Mouse (Mus musculus) layer of hippocampus, adult 9-10 months (tissue): ENCODE results near the gene Otx1.

Experiments
- DNase-seq: peaks from one replicate; pipeline ENCODE4 v3.0.0; 2022; ENCODE audit warnings: low spot score

The Otx1 gene

DNA sequence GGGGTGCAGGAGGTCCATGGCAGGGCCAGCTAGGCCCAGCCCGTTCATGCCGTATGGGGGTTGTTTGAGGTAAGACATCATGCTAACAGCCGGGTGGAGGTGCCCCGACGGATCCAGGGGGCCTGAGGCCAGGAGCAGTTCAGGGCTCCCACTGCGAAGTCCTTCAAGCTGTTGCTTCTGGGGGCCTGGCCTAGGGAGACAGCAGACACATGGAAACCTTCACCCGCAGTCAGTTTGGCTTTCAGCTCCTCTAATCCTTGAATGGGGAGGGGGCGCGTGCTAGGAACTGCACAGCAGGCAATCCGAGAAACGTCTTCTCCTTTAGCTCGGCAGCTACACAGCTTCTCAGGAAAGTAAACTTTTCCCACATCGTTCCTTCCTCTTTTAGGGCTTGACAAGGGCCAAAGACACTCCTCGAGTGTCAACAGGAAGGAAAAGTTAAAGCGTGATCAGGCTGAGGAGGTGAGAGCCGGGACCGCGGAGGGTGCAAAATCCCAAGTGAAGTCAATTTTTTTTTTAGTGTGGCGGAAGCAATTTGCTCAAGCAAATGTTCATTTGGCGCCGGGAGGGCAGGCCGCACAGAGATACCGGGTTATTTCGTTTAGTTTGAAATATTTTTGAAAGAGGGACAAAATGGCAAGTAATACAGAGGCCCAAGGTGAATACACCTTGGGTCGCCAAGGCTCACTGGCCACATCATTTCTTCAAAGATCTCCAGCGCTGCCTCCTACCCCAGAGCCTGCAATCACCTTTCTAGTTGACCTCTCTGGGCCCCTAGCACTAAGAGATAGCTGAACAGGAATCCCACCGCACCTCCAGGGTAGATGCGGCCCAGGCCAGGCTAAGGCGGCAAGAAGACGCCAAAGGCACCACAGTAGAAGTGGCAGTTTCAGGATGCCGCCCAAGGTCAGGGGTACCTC, 3.0 kb downstream of the Otx1 start:
- DNase-seq: no peak

DNA sequence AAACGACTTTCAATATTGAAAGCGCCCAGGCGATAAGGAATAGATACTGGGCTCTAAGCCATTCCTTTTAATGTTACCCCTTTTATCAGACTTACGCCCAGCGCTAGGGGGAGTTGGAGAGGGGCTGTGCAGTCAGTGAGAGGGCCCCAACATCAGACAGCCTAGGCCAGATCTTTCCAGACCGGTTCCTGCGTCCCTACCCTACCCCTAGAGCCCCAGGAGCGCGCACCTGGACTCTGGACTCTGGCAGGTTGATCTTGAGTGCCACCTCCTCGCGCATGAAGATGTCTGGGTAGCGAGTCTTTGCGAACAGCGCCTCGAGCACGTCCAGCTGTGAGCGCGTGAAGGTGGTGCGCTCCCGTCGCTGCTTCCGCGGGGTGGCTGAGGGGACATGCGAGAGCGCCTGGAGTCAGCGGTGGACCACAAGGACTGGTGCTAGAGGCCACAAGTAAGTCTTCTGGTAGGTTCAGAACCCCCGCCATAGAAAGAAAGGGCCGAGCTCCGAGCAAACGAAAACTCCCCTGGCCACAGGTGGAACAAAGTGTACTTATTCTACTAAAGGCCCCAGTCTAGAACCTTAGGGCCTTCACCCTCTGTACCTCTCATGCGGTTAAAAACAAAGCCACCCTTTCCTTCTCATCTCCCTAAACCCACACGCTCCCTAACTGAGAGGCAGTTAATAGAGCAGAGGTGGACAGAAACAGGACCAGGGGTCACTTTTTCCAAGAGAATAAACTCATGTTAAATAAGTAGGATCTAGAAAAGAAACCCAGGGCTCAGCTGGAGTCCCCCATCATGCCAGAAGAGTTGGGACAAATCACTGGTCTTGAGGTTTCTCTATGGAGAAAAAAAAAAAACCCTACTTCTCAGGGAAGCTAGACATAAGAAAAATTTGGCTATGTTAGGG, 4.3 kb downstream of the Otx1 start:
- DNase-seq: no peak

DNA sequence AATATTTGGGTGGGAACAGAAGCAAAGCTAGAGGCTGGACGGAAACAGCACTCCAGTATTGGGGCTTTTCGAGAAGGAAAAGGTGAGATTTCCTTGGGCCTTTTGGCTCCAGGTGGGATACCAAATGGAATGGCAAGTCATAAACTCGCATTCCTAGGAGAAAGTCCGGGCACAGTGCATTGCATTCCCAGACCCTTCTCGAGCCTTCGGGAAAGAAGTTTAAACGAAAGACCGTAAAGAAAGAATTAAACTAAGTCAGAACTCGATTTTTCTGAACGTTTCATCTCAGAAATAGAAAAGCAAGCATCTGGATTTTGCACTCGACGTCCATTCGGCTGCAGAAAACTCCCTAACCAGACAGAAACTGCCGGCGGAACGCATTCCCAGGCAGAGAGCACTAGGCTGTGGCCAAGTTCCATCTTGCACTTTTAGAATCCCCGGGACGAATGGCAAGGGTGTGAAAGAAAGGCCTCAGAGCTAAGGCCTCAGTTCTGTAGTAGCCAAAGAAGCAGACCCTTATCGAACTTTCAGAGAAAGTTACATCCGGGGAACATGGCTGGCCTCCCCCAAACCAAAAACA, 5.0 kb downstream of the Otx1 start:
- DNase-seq: no peak

- DNase-seq: no peak
These were observed 5.8 kb downstream of the Otx1 start for GRCm38 (mm10) chr11:21996661-21997560.

- no peak for DNase-seq
These were observed 6.4 kb downstream of the Otx1 start for GRCm38 (mm10) chr11:21996325-21996647.

DNA sequence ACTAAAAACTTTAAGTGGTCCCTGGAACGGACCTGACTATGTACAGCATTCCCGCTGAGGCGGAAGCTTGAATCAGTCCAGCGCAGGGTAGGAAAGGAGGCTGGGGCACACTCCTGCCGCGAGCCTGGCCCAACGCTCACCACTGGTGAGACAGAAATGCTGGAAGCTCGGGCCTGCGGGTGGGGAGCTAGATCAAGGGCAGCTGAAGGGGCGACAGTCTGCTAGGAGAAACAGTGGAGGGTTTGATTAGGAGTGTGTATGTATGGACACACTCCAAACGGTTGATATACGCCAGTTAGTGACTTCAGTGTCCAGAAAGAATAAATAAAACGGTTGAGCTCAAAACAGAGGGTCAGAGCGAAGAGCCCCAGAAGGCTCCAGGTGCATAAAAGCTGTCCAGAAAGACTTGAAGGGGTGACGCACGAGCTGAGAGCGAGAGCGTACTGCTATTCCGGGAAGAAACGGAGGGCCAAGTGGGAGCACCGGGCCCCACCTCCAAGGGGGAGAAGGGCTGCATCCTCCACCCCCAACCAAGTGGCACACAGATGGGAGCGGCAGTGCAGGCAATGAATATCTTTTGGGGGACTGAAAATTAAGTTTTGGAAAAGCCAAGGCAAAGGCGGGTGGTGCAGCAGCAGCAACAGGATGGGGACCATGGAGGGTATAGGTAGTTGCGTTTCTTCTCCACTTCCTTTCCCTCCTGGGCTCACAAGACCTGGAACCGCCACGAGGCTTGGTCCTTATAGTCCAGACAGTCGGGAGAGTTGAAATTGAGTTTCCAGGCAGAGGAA, 7.0 kb downstream of the Otx1 start:
- no peak for DNase-seq

DNA sequence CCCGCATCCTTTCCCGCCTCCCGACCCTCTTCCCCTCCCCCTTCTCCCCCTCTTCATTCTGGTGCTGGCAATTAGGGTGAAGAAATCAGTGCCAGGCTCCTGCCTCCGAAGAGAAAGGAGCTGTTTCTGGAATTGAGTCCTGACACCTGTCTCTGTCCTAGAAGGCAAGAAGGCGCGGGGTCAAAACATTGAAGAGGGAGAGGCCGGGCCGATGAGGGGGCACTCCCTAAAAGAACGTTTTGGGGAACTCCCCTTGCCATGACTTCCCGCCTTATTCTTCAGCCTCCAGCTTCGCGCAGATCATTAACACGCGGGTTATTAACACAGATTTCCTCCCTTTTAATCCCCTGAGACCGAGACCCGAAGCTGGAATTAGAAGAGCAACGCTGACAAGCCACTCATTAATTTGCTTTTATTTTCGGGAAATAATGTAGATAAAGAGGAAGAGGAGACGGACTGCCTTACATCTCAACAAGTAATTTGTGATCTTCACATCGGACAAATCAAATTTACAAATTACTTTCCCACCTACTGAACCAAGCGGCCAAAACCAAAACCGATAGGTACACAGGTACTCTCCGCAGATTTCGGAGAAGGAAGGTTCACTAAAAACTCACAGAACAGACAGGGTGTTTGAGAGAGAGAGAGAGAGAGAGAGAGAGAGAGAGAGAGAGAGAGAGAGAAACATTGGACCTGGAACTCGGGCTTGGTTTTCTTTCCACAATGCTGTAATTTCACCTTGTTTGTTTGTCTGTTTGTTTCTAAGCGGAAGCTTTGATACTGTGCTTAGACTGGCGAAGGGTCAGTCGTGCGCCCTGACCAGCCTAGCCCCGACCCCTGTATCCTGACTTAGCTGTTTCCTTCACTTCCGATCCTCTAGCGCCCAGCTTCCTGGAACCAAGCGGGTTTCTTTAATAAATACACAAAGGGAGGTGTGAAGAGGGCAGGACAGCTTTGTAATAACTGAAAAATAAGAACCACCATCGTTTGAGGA, 8.0 kb downstream of the Otx1 start:
- DNase-seq: no peak

DNA sequence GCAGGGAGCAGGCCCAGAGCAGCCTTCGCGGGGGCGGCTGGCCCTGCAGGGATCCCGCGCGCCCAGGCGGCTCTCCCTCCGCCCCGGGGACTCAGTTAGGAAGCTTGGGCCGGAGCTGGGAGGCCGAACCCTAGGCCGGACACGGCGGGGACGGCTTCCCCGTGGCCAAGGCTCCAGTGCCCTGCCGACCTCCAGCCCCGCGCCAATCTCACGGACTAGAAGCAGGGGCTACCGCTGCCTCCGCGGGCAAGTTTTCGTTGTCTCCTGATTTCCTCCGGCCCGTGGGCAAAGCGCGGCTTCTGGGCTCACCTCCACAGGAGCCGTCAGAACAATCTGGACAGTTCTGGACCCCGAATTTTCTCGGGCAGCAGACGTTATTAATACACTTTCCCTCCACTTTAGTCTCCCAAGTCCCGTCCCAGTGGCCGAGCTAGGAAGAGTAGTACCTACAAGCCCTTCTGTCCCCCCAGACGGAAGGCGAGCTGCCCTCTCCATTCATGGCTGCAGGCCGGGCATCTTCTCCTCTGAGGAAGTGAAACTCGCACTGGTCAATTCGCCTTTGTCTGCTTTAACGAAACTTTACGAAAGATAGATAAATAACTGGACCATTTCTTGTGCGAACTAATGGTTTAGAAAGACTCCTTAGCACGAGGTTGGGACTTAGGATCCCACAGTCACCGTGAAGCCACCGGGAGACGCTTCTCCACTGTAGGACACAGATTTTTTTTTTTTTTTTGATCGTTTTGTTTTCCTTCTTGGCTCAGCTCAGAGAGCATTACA, 8.9 kb downstream of the Otx1 start:
- DNase-seq: no peak

- DNase-seq: no peak
These were observed 9.7 kb downstream of the Otx1 start for GRCm38 (mm10) chr11:21992761-21993596.

DNA sequence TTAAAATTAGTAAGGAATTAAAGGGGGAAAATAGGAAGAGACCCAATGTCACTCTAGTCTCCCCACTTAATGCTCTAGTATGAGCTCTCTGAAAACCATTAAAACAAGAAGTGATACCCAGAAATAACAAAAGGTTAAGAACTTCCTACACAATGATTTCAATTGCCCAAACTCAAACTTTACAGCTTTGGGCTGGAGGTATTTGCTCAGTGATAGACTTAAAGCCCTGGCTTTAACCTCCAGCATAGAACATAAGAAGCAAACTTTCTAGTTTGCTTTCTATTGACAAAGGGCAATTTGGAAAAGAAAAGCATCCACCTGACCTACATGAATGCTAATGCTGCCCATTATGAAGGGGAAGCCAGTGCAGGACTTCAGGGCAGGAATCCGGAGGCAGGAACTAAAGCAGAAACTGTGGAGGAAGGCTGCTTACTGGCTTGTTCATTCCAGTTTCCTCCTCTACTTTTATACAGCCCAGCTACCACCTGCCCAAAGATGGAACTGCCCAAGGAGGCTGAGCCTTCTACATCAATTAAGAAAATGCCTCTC, 14.2 kb downstream of the Otx1 start:
- no peak for DNase-seq

GRCm38 (mm10) chr11:21985118-21985517, 17.6 kb downstream of the Otx1 start:
- no peak for DNase-seq

GRCm38 (mm10) chr11:21974005-21974531, 28.6 kb downstream of the Otx1 start:
- no peak for DNase-seq

GRCm38 (mm10) chr11:21973597-21973996, 29.1 kb downstream of the Otx1 start:
- no peak for DNase-seq

DNA sequence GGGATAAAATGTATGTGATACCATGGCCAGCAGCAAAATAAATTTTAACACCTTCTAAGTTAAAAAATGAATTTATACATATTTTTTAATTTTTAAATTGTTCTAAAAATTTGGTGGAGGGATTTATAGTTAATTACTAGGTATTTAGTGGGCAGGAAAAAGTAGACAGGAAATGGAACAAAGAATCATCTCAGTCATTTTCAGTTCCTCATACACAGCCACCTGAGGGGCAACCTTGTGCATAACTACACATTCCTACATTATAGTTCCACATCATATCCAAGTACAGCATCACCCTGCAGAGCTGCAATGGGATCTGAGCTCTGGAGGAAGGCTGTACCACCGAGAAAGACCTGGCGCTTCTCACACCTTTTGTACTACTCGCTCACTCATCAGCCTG, 33.8 kb downstream of the Otx1 start:
- DNase-seq: no peak

DNA sequence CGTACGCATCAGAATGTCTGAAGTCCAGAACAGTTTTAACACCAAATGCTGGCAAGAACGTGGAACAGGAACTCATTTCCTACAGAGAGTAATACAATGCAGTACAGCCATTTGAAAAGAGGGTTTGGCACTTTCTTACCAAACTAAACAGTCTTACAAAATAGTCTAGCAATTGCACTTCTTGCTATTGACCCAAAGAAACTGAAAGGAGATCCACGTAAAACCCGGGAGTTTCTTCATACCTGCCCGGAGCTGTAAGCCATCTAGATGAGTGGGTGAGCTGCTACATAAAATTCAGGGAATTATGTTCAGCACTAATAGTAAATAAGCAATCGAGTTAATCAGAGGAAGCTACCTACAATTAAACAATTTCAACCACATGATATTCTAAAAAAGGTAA, 47.5 kb downstream of the Otx1 start:
- no peak for DNase-seq

DNA sequence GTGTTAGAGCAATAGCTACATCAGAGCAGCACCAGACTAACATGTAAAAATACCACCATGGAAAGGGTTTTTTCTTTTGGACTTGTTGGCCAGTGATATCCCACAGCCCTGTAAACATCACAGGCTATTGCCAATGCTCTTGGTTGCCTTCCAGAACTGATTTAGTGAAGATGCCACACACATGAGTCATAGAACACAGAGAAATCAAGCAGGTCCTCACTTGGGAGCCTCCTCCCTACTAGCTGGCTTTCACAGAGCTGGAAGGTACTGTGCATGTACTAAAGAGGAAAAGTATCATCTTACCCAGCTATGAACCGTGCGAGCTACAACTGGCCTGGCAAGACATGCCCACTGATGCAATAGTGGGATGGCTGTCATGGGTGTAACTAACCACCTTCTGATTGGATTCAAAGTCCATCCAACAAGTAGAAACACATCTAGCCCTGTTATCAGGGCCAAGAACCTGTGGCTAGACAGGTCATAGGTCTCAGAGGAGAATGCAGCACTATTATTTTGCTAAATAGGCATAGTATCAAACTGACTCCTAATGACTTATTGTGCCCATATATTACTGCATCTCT, 51.0 kb downstream of the Otx1 start:
- DNase-seq: no peak

DNA sequence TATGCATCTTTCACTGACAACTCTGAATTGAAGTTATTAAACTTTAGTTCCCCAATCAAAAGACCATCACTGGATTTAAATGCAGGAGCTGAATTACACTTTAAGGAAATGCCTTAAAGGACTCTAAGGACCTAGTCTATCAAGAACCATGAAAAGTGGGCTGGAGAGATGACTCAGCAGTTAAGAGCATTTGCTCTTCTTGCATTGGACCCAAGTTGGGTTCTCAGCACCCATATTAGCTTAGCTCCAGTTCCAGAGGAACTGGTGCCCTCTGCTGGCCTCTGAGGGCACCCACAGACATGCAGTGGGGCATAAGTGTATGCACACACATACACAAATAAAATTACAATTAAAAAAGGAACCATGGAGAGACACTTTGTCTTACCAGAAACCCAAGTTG, 52.6 kb downstream of the Otx1 start:
- no peak for DNase-seq
